Mouse (Mus musculus) left cerebral cortex, postnatal 25 days (tissue): ENCODE results near the gene Myocd. TPM values are rescaled to one million over a fixed set of nuclear protein-coding genes. Genes with fewer than 3 reads are reported as not detected.
A peak's percentile ranks its signal among the peaks of the same experiment; 100 is the strongest.

Experiments
- DNase-seq, 2 experiments: peaks; one replicate each; pipeline ENCODE4 v3.0.0; 2022; ENCODE audit warnings: low spot score in 2 of 2, mixed read lengths in 1 of 2
- intact Hi-C: fragments of 180-260 bp; cut with DNase I; formaldehyde crosslinking; loops from one replicate; pipeline ENCODE4 v1.15.1; 2025
- total RNA-seq, 2 experiments: library from RNA; stranded (reverse); gene quantifications; 2 replicates each; pipeline ENCODE4 v1.2.3; 2021

Myocd gene
- under 1 TPM; 0.53 to 0.85 TPM for total RNA-seq

- intact Hi-C loops, result loop anchor here (2.0 to 5.0 kb wide), 3 partner anchors 68 to 409 kb away; no protein-coding TSS in a partner anchor
Measured at GRCm38 (mm10) chr11:65269851-65270473, at the start of gene Myocd. Gene Myocd (minus strand): TSS chr11:65269989.

GRCm38 (mm10) chr11:65303824-65304223 is 34.0 kb upstream of the Myocd start:
- DNase-seq, result no peak
- intact Hi-C loops, result no loop called here

More at GRCm38 (mm10) chr11:65269851-65270473, at the start of gene Myocd:
- peak in 1 of 2 experiments; percentile 36 for DNase-seq

DNA sequence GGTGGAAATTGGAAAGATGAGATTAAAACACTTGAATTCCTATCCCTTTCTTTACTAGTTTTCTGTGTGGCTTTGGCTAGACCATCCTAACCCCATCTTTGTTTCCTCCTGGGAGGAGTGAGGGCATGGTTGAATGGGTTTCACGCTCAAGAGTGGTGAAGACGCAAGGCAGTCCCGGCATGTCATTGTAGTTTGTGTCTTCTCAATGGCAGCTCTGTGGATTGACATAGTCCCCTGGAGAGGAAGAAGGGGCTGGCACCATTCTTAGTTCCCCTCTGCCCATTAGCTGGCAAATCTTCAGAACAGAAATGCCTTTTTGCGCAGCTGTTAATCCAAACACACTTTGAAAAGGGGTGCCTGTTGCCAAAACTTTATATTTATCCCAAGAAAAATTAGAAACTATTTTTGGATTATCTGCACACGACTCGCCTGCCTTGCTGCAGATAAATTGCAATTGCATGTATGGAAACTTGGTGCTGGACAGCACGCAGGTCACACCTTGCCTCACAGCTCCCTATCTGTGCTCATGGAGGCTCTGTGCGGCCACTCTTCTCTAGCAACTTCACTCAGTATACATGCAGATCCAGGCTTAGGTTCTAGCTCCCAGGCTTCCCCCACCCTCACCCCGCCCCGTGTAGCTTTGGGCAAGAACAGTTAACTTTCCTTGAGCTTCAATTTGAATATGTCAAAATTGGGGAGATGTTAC is 24.5 kb upstream of the Myocd start:
- intact Hi-C loops, result no loop called here
- DNase-seq, result no peak

GRCm38 (mm10) chr11:65292994-65293393 is 23.2 kb upstream of the Myocd start:
- intact Hi-C loops, result no loop called here
- DNase-seq, result no peak

- DNase-seq, result no peak
- intact Hi-C loops, result no loop called here
Measured at GRCm38 (mm10) chr11:65287706-65288105, 17.9 kb upstream of the Myocd start.

DNA sequence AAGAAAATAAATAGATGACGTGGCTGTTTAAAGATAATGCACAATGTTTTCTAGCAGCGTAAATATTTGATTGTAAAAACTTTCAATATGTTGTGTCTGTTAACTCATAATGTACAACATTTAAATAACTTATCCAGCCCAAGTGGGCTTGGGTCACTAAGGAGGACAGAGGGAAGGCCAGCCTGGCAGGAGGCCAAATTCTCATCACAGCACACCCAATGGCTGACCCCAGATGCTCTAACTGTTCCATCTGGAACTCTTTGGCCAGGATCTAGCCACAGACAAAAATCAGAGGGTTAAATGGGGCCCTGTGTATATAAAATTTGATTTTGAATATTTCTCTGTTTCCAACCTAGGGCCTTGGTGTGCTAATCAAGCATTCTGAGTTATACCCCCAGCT is 16.4 kb upstream of the Myocd start:
- no peak for DNase-seq
- intact Hi-C loops, result no loop called here

- intact Hi-C loops, result no loop called here
- no peak for DNase-seq
Measured at GRCm38 (mm10) chr11:65275441-65275840, 5.7 kb upstream of the Myocd start.

DNA sequence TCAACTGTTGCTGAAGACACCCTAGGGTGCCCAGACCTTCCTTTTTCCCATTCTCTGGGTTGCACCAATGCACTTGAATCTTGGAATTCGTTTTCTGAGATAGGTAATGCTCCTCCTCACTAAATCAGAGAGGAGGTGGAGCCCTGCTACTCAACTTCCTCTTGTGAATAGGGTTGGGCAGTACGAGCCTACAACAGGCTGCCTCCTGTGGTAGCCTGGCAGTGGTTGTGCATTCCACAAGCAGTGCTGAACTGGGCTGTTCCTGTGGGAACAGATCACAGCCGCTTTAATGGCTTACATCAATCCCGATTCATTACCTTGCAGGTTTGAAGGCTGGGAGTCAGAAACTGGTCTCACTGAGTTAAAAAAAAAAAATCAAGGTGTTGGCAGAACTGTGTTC is 1.2 kb upstream of the Myocd start:
- intact Hi-C loops, result no loop called here

DNA sequence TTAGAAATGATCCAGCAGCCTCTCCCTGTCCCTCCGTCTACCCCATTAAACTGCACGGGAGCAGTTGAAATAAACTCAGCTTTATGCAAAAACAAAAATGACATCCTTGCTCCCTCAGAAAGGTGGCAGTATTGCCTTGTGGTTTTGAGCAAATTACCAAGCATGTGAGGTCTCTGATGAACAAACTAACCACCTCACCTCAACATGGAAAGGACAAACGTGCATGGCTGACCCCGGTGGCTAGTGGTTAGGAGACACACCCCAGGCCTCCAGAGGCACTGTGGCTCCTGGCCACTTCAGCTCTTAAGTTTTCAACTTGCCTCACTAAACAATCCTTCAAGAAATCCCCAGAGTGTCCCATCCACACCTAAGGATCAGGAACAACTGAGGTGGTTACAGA is 1.5 kb downstream of the Myocd start:
- intact Hi-C loops, result loop anchor here (2.0 to 5.0 kb wide), 3 partner anchors 66 to 410 kb away; no protein-coding TSS in a partner anchor
- peak in 1 of 2 experiments; percentile 58 for DNase-seq

More for the DNA sequence above, 1.2 kb upstream of the Myocd start:
- DNase-seq, result no peak

DNA sequence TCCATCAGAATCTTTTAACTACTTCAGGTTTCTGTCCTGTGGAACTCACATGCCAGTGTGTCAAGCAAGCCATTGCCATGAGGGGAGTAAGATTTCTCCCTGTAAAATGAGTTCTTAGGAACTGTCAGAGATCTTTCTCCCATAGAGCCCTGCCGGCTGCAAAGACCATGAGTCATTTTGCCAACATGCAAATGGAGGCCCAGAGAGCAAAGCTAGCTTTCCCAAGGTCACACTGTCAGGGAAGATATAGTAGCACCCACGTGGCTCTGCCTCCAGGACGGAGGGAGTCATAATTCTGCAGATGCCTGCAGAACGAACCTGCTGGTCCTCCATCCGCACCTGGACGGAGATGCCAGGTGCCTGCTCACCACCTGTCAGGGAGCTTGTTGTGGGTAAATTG is 6.3 kb downstream of the Myocd start:
- DNase-seq, result no peak
- intact Hi-C loops, result no loop called here

DNA sequence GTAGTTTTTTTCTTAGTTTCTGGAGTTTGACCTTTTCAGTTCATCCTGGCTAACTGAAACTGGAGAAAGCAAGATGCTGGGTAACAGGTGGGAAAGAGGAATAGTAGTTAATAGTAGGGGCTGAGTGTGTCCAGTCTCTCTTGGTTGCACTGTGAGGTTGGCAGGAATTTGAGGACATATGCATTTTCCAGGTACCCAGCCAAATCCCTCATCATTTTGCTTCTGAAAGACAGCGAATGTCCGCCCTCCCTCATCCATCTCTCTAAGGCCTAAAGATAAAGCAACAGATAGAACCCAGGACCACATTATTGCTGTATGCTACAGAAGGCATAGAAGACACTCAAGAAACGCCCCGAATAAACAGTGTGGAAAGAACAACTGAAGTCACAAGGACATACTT is 10.8 kb downstream of the Myocd start:
- no peak for DNase-seq
- intact Hi-C loops, result no loop called here

DNA sequence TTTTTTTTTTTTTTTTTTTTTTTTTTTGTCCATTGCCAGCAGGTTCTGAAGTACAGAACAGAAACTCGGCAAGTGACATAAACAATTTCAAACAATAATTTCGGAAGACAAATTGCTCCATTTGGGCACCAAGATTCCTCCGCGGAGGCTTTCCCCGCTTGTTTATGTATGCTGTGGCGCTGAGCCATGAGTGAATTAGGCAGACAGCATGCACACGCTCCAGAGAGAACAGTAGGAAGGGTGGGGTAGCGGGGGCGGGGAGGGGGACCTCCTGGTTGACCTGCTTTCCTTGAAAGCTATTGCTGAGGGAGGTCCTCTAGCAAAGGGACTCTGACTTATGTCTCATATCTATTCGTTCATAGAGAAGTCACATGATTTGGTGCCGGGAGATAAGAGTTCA is 13.6 kb downstream of the Myocd start:
- intact Hi-C loops, result no loop called here
- no peak for DNase-seq

DNA sequence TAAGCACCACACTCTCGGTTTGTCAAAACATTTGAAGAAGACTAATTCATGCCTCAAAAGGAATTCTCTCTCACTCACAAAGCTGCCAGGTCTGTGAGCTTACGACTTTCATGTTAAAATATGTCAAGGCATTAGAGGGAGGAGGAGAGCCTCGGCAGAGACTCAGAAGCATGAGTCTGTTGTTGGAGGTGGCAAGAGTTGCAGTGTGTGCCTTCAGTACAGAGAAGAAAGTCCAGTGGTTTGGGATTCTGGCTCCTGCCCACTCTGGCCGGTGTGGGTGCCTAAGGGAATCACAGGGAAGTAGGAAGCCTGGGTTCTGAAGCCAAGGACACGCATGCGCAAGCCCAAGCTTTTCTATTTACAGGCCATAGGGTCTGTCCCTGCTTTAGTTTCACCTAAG is 14.2 kb downstream of the Myocd start:
- intact Hi-C loops, result no loop called here
- DNase-seq, result no peak

DNA sequence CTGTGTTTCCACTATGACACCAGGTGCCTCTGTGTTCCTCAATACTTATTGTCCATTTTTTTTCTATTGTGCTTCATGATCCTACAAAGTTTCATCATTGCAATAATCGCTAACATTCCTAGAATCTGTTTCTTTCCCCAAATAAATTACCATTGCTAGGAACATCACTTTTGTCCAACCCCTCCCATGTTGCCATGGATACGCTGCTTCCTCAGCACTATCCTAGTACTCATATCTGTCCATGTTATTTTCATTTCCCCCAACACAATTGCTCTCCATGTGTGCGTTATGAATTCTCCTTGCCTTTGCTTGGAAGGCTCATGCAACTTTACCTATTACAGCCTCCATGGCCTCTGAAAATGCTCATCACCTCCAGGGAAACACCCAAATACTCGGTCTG is 19.4 kb downstream of the Myocd start:
- DNase-seq, result peak in 1 of 2 experiments; percentile 54
- intact Hi-C loops, result no loop called here

DNA sequence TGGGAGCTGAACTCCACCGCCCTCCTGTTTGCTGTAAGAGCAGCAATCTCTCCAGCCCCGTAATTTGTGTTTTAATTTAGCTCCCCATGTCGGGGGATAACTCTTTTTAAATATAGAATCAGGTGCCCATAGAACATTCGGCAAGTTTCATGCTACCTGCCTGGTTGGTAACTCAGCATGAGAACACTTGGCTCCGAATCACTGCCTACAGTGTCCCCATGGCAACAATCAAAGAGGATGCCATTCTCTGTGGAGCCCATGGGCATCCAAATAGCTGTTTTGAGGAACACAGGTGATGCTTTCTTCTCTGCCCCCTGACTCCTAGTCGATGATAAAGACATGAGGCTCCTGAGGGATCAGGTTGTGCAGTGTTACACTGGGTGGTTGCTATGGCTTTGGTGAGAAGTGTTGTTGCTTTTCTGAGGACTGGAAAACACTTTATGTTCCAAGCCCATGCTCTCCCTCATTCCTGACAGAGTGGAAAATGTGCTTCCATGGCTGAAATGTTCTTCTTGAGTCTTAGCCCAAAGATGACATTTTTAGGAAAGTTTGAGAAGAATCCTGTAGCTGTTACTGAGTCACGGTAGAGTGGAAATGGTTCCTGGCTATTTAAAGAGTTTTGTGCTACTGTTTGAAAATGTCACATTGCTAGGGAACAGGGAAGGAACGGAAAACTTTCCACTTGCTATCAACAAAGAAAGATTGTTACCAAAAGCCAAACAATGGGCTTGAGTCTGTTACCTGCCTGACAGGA is 23.3 kb downstream of the Myocd start:
- intact Hi-C loops, result no loop called here
- peak in 1 of 2 experiments; percentile 70 for DNase-seq

GRCm38 (mm10) chr11:65243593-65243992 is 26.2 kb downstream of the Myocd start:
- DNase-seq, result no peak

GRCm38 (mm10) chr11:65240521-65240920 is 29.3 kb downstream of the Myocd start:
- no peak for DNase-seq
- intact Hi-C loops, result no loop called here

More at GRCm38 (mm10) chr11:65243593-65243992, 26.2 kb downstream of the Myocd start:
- intact Hi-C loops, result no loop called here

DNA sequence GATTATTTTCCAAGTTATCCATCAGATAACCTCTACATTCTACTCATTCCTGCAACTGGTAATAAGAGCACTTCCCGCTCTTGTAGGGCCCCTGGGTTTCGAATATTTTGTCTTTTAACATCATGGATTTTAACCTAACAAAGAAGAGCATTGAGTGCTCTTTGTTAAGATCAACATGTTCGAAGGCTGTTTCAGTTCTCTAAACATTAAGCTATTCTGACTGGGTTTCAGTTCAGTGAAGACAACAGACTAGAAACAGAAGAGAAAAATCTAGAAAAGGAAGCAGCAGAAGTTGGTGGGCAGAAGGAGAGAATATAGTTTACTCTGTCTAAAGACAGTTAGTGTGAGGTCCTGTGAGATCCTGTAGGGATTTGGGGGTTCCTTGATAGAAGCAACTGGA is 31.9 kb downstream of the Myocd start:
- intact Hi-C loops, result no loop called here
- no peak for DNase-seq

DNA sequence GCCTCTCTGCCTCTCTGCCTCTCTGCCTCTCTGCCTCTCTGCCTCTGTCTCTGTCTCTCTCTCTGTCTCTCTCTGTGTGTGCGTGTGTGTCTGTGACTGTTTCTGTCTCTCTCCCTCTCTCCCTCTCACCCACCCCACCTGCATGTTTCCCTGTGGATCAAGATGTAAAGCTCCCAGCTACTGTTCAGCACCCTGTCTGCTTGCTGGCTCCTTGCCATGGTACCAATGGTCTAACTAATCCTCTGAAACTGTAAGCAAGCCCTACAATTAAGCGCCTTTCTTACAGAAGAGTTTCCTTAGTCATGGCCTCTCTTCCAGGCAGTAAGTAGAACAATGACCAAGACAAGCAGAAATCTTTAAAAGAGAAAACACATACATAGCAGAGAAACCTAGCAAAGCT is 32.9 kb downstream of the Myocd start:
- no peak for DNase-seq
- intact Hi-C loops, result no loop called here

DNA sequence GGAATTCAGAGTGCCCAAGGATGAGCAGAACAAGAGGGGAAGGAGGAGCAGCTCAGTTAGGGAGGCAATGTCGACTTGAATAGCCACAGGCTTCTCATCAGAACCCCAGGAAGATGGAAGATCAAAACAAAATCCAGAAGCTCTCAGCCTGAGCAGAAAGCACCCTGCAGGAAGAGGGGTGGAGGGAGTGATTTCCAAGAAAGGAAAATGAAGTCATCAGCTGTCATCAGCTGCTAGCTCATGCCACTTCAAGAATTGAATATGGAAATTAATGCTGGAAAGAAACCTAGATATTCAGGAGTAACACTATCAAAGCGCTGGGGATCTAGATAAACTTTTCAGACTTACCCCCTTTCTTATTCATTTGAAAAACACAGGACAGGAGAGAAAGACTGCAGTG is 34.4 kb downstream of the Myocd start:
- intact Hi-C loops, result no loop called here
- no peak for DNase-seq

GRCm38 (mm10) chr11:65231771-65232170 is 38.0 kb downstream of the Myocd start:
- DNase-seq, result no peak
- intact Hi-C loops, result no loop called here
